Mouse (Mus musculus) layer of hippocampus, postnatal 25 days (tissue): ENCODE measurements at regions not wholly inside any gene's neighbourhood (a gene's known extent, or its start where the extent isn't known, plus 50 kb on each side); places are given as distances from the start of the nearest gene placed in this dataset.
"Not testable (repeated sequence)": the region's sequence is repeated elsewhere in the genome, so short reads cannot be mapped to it uniquely, and the experiment has no call there.

Source experiments
- DNase-seq, 2 experiments: peaks; one replicate each; pipeline ENCODE4 v3.0.0; 2022; ENCODE audit warnings: mixed read lengths in 2 of 2, low spot score in 1 of 2; ENCODE audit errors: extremely low spot score in 1 of 2

- DNase-seq = no peak
Observed at GRCm38 (mm10) chr4:55658904-55659303, 126.6 kb upstream of the Klf4 start.

GRCm38 (mm10) chr4:55655329-55655728 is 123.1 kb upstream of the Klf4 start:
- no peak for DNase-seq

- no peak for DNase-seq
Observed at GRCm38 (mm10) chr4:55652628-55653027, 120.4 kb upstream of the Klf4 start.

- DNase-seq = no peak
Observed at GRCm38 (mm10) chr4:55651811-55652410, 119.6 kb upstream of the Klf4 start.

- peak; percentile 50 to 67 for DNase-seq
Observed at GRCm38 (mm10) chr4:55651051-55651763, 118.9 kb upstream of the Klf4 start.

- no peak for DNase-seq
Observed at GRCm38 (mm10) chr4:55650186-55650585, 117.9 kb upstream of the Klf4 start.

DNA sequence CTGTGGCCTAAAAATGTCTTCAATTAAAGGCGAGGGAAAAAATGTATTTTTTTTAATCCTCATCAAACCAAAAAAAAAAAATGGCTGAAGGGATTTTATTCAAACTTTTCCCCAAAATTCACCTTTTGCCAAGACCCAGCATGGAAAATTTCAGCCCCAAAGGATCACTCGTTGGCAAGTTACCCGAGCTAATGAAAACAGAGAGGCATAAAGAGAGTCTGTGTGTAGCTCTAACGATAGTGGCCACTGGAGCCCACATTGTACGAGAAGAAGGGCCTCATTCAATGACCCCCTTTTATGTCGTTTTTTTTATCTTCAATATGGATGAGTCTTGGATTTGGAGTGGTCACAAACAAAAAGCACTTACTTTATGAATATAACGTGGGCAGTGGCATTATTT is 116.1 kb upstream of the Klf4 start:
- no peak for DNase-seq

GRCm38 (mm10) chr4:55645432-55645831 is 113.2 kb upstream of the Klf4 start:
- no peak for DNase-seq

DNA sequence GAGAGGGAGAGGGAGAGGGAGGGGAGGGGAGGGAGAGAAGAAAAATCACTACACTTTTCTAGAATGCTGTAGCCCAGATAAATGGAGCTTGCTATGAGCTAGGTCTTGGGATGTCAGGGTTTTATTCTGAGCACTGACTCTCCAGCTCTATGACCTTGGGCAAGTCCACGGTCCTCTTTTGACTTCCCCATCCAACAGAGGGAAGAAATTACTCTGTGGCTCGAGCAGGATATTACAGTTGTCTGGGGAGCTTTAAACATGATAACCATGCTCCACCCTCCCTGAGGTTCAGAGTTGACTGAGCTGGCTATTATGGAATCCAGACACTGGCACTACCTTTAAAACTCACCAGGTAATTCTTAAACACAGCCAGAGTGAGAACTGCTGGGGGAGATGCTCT is 112.6 kb upstream of the Klf4 start:
- DNase-seq = no peak

- no peak for DNase-seq
Observed at GRCm38 (mm10) chr4:55634946-55635511, 102.8 kb upstream of the Klf4 start.

DNA sequence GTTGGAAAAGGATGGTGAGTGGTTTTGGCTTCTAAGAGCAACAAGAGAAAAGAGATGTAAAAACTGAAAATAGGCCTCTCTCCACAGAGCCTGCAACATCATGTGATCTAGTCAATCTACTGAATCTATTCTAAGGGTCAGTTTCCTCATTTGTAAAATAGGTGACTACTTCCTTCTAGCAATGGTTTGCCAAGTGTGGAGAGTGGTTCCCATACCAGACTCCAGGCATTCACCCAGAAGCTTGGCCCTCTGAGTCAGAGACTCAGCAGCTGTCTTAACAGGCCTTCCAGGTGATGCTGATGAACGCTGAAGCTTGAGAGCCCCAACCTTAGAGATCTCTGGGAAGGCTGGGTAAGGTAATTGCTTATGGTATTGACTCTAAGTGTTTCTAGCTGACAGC is 98.9 kb upstream of the Klf4 start:
- no peak for DNase-seq

DNA sequence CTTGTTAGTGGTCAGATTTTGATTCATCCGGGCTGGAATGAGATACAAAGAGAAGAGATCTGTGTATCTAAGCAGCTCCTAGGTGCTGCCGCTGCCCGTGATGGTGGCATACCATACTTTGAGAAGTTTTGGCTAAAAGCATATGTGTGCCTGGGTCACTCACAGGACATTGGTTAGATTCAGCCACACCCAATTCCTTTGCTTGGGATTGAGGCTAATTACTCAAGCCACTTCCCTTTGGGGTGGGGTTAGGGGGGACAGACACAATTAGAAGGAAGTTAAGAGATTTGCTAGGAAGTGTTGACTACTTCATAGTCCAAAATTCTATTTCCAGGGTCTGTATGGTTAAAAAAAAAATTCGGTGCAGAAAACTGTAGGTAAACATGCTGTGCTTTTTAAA is 97.9 kb upstream of the Klf4 start:
- not testable (repeated sequence) for DNase-seq

- no peak for DNase-seq
Observed at GRCm38 (mm10) chr4:55624779-55625178, 92.5 kb upstream of the Klf4 start.

- DNase-seq = no peak
Observed at GRCm38 (mm10) chr4:55623151-55623760, 91.0 kb upstream of the Klf4 start.

- DNase-seq = no peak
Observed at GRCm38 (mm10) chr4:55622651-55623050, 90.4 kb upstream of the Klf4 start.

DNA sequence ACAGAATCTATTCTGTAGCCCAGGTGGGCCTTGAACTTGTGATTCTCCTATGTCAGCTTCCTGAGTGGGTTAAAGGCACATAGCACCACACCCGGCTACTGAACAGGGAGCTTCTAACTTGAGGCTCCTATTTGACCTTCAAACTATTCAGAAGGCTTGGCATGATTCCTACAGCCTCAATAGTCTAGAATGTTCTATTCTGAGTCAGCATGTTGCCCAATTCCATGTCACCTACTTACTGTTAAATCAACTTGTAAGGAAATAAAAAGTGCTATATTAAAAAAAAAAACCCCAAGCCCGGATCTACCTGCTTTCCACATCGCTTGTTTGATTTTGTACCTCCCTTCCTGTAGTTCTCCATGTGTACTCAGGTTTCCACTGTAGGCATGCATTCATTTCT is 87.6 kb upstream of the Klf4 start:
- DNase-seq = no peak

- no peak for DNase-seq
Observed at GRCm38 (mm10) chr4:55615808-55616207, 83.5 kb upstream of the Klf4 start.

DNA sequence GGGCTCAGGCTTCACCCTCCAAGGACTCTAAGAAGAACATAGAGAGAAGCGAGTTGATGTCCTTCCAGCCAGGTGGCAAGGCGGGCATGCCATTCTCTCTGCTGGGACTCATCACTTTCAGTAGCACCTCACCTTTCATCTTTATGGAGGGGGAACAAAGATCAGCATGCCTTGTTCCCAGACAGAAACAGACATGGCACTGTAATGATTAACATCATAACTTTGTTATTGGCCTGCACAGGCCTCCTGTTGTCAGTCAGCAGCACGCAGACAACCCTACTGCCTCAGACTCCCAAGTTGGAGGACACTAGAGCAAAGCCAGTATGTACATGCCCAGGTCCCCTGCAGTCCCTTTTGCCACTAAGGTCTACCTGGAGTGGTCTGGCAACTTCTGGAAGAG is 81.3 kb upstream of the Klf4 start:
- no peak for DNase-seq

GRCm38 (mm10) chr4:55610998-55611397 is 78.7 kb upstream of the Klf4 start:
- DNase-seq = no peak

- DNase-seq = no peak
Observed at GRCm38 (mm10) chr4:55609214-55609613, 76.9 kb upstream of the Klf4 start.

DNA sequence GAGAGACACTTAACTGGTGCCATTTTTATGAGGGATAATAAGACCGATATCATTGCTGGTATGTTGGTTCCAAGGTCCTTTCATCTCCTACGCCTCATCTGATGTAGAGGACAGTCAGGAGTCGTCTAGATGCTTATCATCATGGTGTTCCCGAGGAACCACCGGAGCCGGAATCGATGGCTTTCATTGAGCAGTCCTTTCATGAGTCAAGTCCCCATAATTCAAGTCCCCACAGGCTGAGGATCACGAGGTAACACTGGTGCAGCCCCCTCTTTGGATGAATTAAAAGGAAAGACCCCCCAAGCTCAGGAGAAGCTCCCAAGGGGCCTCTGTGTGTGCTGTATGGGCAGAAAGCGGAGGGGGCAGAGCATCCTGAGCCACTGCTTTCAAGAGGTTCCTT is 73.3 kb upstream of the Klf4 start:
- no peak for DNase-seq

DNA sequence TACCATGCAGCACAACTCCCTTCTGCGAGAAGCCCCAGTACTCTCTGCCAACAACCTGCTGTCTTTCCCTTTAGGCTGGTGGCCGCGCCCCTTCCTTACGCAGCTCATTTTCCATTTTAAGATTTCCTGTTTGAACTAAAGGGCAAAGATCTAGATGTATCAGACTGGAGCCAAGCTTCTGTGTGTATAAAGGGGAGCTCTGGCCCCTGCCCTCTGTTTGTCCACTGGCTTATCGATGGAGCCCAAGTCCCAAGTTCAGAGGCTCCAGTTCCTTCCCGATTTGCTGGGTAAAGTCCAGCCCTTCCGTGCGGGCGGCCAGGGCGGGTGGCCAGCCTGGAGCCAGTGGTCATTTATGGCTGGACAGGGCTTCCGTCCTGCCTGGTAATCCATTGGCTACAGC is 72.6 kb upstream of the Klf4 start:
- no peak for DNase-seq
